Mouse (Mus musculus): Measurements from ENCODE around the gene Spata18. TPM values are rescaled to one million over a fixed set of nuclear protein-coding genes. Genes with fewer than 3 reads are reported as not detected.
A peak's percentile ranks its signal among the peaks of the same experiment; 100 is the strongest.

Gene Spata18
- polyA plus RNA-seq (2012; ENCODE audit: insufficient read depth, low replicate concordance) = not detected in 2 replicates

GRCm38 (mm10) chr5:73651061-73651854 is at the start of gene Spata18:
Gene Spata18 (plus strand): TSS chr5:73651379.
- H3K36me3 ChIP-seq (replicated peaks; ENCODE audit: low read length) = no peaks in the 10 kb centered on the region
- H3K9me3 ChIP-seq = no peaks in the 10 kb centered on the region
- peaks cover 73% of the 10 kb centered on the region for H3K27me3 ChIP-seq (replicated peaks)
- H3K4me1 ChIP-seq = peaks cover 56% of the 10 kb centered on the region
- H3K4me3 ChIP-seq (replicated peaks) = peak within 1 kb of the TSS; percentile 92
- TF ChIP-seq FLI1 (IDR thresholded peaks at IDR 0.05; ENCODE audit: low read length) (no peak), GATA1 (IDR thresholded peaks at IDR 0.05; ENCODE audit: borderline replicate concordance, low read length) (no peak)

GRCm38 (mm10) chr5:73602865-73603264 is 48.3 kb upstream of the Spata18 start:
- H3K9me3 ChIP-seq = peaks cover 19% of the 10 kb centered on the region
- H3K36me3 ChIP-seq (replicated peaks; ENCODE audit: low read length) = no peaks in the 10 kb centered on the region
- peaks cover 5% of the 10 kb centered on the region for H3K27me3 ChIP-seq (replicated peaks)
- peaks cover 17% of the 10 kb centered on the region for H3K4me1 ChIP-seq
- TF ChIP-seq GATA1 (IDR thresholded peaks at IDR 0.05; ENCODE audit: borderline replicate concordance, low read length) = no peak
- no peak for TF ChIP-seq FLI1 (IDR thresholded peaks at IDR 0.05; ENCODE audit: low read length)
- H3K4me3 ChIP-seq (replicated peaks) = no peak overlapping the region

GRCm38 (mm10) chr5:73604542-73604941 is 46.6 kb upstream of the Spata18 start:
- peaks cover 5% of the 10 kb centered on the region for H3K27me3 ChIP-seq (replicated peaks)

GRCm38 (mm10) chr5:73604964-73605363 is 46.2 kb upstream of the Spata18 start:
- H3K36me3 ChIP-seq (replicated peaks; ENCODE audit: low read length) = no peaks in the 10 kb centered on the region
- no peak for TF ChIP-seq FLI1 (IDR thresholded peaks at IDR 0.05; ENCODE audit: low read length)
- no peak for TF ChIP-seq GATA1 (IDR thresholded peaks at IDR 0.05; ENCODE audit: borderline replicate concordance, low read length)
- H3K4me1 ChIP-seq = peaks cover 10% of the 10 kb centered on the region
- H3K4me3 ChIP-seq (replicated peaks) = no peak overlapping the region
- peaks cover 5% of the 10 kb centered on the region for H3K27me3 ChIP-seq (replicated peaks)
- peaks cover 25% of the 10 kb centered on the region for H3K9me3 ChIP-seq

More at GRCm38 (mm10) chr5:73604542-73604941, 46.6 kb upstream of the Spata18 start:
- Histone ChIP-seq H3K9me3 (peaks cover 23% of the 10 kb centered on the region), H3K4me3 (replicated peaks) (no peak overlapping the region), H3K4me1 (peaks cover 10% of the 10 kb centered on the region), H3K36me3 (replicated peaks; ENCODE audit: low read length) (no peaks in the 10 kb centered on the region)
- TF ChIP-seq FLI1 (IDR thresholded peaks at IDR 0.05; ENCODE audit: low read length) (no peak), GATA1 (IDR thresholded peaks at IDR 0.05; ENCODE audit: borderline replicate concordance, low read length) (no peak)

GRCm38 (mm10) chr5:73611071-73611470 is 40.1 kb upstream of the Spata18 start:
- Histone ChIP-seq H3K4me3 (replicated peaks) (no peak overlapping the region), H3K9me3 (peaks cover 29% of the 10 kb centered on the region), H3K36me3 (replicated peaks; ENCODE audit: low read length) (no peaks in the 10 kb centered on the region), H3K27me3 (replicated peaks) (peaks cover 11% of the 10 kb centered on the region), H3K4me1 (peaks cover 20% of the 10 kb centered on the region)
- no peak for TF ChIP-seq FLI1 (IDR thresholded peaks at IDR 0.05; ENCODE audit: low read length)
- TF ChIP-seq GATA1 (IDR thresholded peaks at IDR 0.05; ENCODE audit: borderline replicate concordance, low read length) = no peak

GRCm38 (mm10) chr5:73613296-73613695 is 37.9 kb upstream of the Spata18 start:
- Histone ChIP-seq H3K4me3 (replicated peaks) (no peak overlapping the region), H3K27me3 (replicated peaks) (peaks cover 11% of the 10 kb centered on the region), H3K4me1 (peaks cover 14% of the 10 kb centered on the region), H3K36me3 (replicated peaks; ENCODE audit: low read length) (no peaks in the 10 kb centered on the region), H3K9me3 (peaks cover 13% of the 10 kb centered on the region)
- no peak for TF ChIP-seq FLI1 (IDR thresholded peaks at IDR 0.05; ENCODE audit: low read length)
- TF ChIP-seq GATA1 (IDR thresholded peaks at IDR 0.05; ENCODE audit: borderline replicate concordance, low read length) = no peak

GRCm38 (mm10) chr5:73615211-73615610 is 36.0 kb upstream of the Spata18 start:
- TF ChIP-seq FLI1 (IDR thresholded peaks at IDR 0.05; ENCODE audit: low read length) = no peak
- no peak for TF ChIP-seq GATA1 (IDR thresholded peaks at IDR 0.05; ENCODE audit: borderline replicate concordance, low read length)
- Histone ChIP-seq H3K4me1 (peaks cover 14% of the 10 kb centered on the region), H3K27me3 (replicated peaks) (peaks cover 11% of the 10 kb centered on the region), H3K36me3 (replicated peaks; ENCODE audit: low read length) (no peaks in the 10 kb centered on the region), H3K4me3 (replicated peaks) (no peak overlapping the region), H3K9me3 (peaks cover 8% of the 10 kb centered on the region)

- Histone ChIP-seq H3K36me3 (replicated peaks; ENCODE audit: low read length) (no peaks in the 10 kb centered on the region), H3K4me1 (peaks cover 19% of the 10 kb centered on the region), H3K27me3 (replicated peaks) (no peaks in the 10 kb centered on the region), H3K9me3 (no peaks in the 10 kb centered on the region), H3K4me3 (replicated peaks) (no peak overlapping the region)
- TF ChIP-seq GATA1 (IDR thresholded peaks at IDR 0.05; ENCODE audit: borderline replicate concordance, low read length) = no peak
- no peak for TF ChIP-seq FLI1 (IDR thresholded peaks at IDR 0.05; ENCODE audit: low read length)
Observed at GRCm38 (mm10) chr5:73618969-73619368, 32.2 kb upstream of the Spata18 start.

GRCm38 (mm10) chr5:73625505-73625904 is 25.7 kb upstream of the Spata18 start:
- no peaks in the 10 kb centered on the region for H3K9me3 ChIP-seq
- peaks cover 4% of the 10 kb centered on the region for H3K27me3 ChIP-seq (replicated peaks)
- TF ChIP-seq GATA1 (IDR thresholded peaks at IDR 0.05; ENCODE audit: borderline replicate concordance, low read length) = no peak
- no peak for TF ChIP-seq FLI1 (IDR thresholded peaks at IDR 0.05; ENCODE audit: low read length)
- peaks cover 23% of the 10 kb centered on the region for H3K4me1 ChIP-seq
- H3K4me3 ChIP-seq (replicated peaks) = no peak overlapping the region
- H3K36me3 ChIP-seq (replicated peaks; ENCODE audit: low read length) = no peaks in the 10 kb centered on the region

- H3K4me1 ChIP-seq = peaks cover 32% of the 10 kb centered on the region
- TF ChIP-seq GATA1 (IDR thresholded peaks at IDR 0.05; ENCODE audit: borderline replicate concordance, low read length) (no peak), FLI1 (IDR thresholded peaks at IDR 0.05; ENCODE audit: low read length) (no peak)
- H3K9me3 ChIP-seq = no peaks in the 10 kb centered on the region
- no peak overlapping the region for H3K4me3 ChIP-seq (replicated peaks)
- peaks cover 4% of the 10 kb centered on the region for H3K27me3 ChIP-seq (replicated peaks)
- H3K36me3 ChIP-seq (replicated peaks; ENCODE audit: low read length) = no peaks in the 10 kb centered on the region
Observed at GRCm38 (mm10) chr5:73626842-73627241, 24.3 kb upstream of the Spata18 start.
